Mouse (Mus musculus) stomach, embryonic 16.5 days (tissue): ENCODE results near the gene Erbin. TPM values are rescaled to one million over a fixed set of nuclear protein-coding genes. Genes with fewer than 3 reads are reported as not detected.

Experiments
- ATAC-seq: fragments of 200-750 bp; cut with Nextera tagmentation; 2 replicates; pipeline ENCODE4 v1.8.0; 2017; ENCODE audit warnings: moderate number of reproducible peaks, moderate TSS enrichment; ENCODE audit not compliant: insufficient read depth, low FRiP score
- H3K27ac ChIP-seq: fragments of 300-500 bp; sonication (generic); 2 replicates; pipeline ENCODE4 v1.5.1; 2014; ENCODE audit warnings: low read length
- H3K27me3 ChIP-seq: fragments of 300-500 bp; sonication (generic); 2 replicates; pipeline ENCODE4 v1.6.1; 2014; ENCODE audit warnings: low read length, control low read depth, mixed read lengths; ENCODE audit not compliant: control insufficient read depth, insufficient read depth
- H3K36me3 ChIP-seq: fragments of 300-500 bp; sonication (generic); 2 replicates; pipeline ENCODE4 v1.6.1; 2014; ENCODE audit warnings: low read length; ENCODE audit not compliant: control insufficient read depth, insufficient read depth
- H3K4me1 ChIP-seq: fragments of 300-500 bp; sonication (generic); 2 replicates; pipeline ENCODE4 v1.6.1; 2014; ENCODE audit warnings: low read length, control low read depth, mixed read lengths; ENCODE audit not compliant: control insufficient read depth, insufficient read depth
- H3K4me2 ChIP-seq: fragments of 300-500 bp; sonication (generic); 2 replicates; pipeline ENCODE4 v1.6.1; 2014; ENCODE audit warnings: low read depth, low read length, mixed read lengths
- H3K4me3 ChIP-seq: fragments of 300-500 bp; sonication (generic); replicated peaks from 2 replicates; pipeline ENCODE4 v1.5.1; 2014; ENCODE audit warnings: mild to moderate bottlenecking, low read length
- H3K9ac ChIP-seq: fragments of 300-500 bp; sonication (generic); 2 replicates; pipeline ENCODE4 v1.6.1; 2014; ENCODE audit warnings: low read length
- H3K9me3 ChIP-seq: fragments of 300-500 bp; sonication (generic); replicated peaks from 2 replicates; pipeline ENCODE4 v1.6.1; 2016; ENCODE audit warnings: low read length, control low read depth; ENCODE audit not compliant: control insufficient read depth
- WGBS: fragments of 180-500 bp; shearing (Covaris S2); extraction: QIAGEN DNeasy Blood & Tissue Kit; methylation state at CpG from one replicate; pipeline ENCODE4 v1.1.7; 2014; 5-methylcytosine and 5-hydroxymethylcytosine counted together
- polyA plus RNA-seq: library from polyadenylated mRNA; unstranded; fragments of >200 nt; fragmentation: Nextera tagmentation; extraction: Ambion mirVana; gene quantifications from 2 replicates; pipeline ENCODE4 v1.2.1, GENCODE M21; 2015

Gene Erbin
- polyA plus RNA-seq: 16.3 and 18.3 TPM in 2 replicates

- no peaks in the 10 kb centered on the region for H3K9me3 ChIP-seq
- no peaks in the 10 kb centered on the region for H3K27me3 ChIP-seq
- under 1% methylated on average over 84 of the region's 93 CpGs for WGBS
- peak; percentile 80 for ATAC-seq
- H3K4me1 ChIP-seq: peaks cover 27% of the 10 kb centered on the region
- peak within 1 kb of the TSS; percentile 100 for H3K27ac ChIP-seq
- H3K4me2 ChIP-seq: peak within 1 kb of the TSS; percentile 76
- no peaks in the 10 kb centered on the region for H3K36me3 ChIP-seq
- H3K4me3 ChIP-seq: peak within 1 kb of the TSS; percentile 85
- peak within 1 kb of the TSS; percentile 100 for H3K9ac ChIP-seq
These were observed at the start of gene Erbin for GRCm38 (mm10) chr13:103920261-103920932. Gene Erbin, minus strand, starts transcription at chr13:103920514.

GRCm38 (mm10) chr13:103969912-103970311 lies 49.6 kb upstream of the Erbin start:
- WGBS: 62% methylated on average over 6 of the region's 6 CpGs
- H3K9ac ChIP-seq: no peak overlapping the region
- no peak overlapping the region for H3K4me2 ChIP-seq
- H3K27me3 ChIP-seq: no peaks in the 10 kb centered on the region
- H3K36me3 ChIP-seq: no peaks in the 10 kb centered on the region
- H3K9me3 ChIP-seq: no peaks in the 10 kb centered on the region
- no peak overlapping the region for H3K4me3 ChIP-seq
- H3K27ac ChIP-seq: peak overlapping the region; percentile 22; the same call in 1 of the 2 replicates
- peaks cover 16% of the 10 kb centered on the region for H3K4me1 ChIP-seq
- no peak for ATAC-seq

GRCm38 (mm10) chr13:103967987-103968386 lies 47.7 kb upstream of the Erbin start:
- Histone ChIP-seq H3K27me3 (no peaks in the 10 kb centered on the region), H3K4me1 (peaks cover 7% of the 10 kb centered on the region), H3K9ac (no peak overlapping the region), H3K27ac (no peak overlapping the region), H3K4me2 (no peak overlapping the region), H3K9me3 (no peaks in the 10 kb centered on the region), H3K4me3 (no peak overlapping the region), H3K36me3 (no peaks in the 10 kb centered on the region)
- ATAC-seq: no peak
- 83% methylated on average over 9 of the region's 9 CpGs for WGBS

GRCm38 (mm10) chr13:103966696-103967215 lies 46.4 kb upstream of the Erbin start:
- Histone ChIP-seq H3K9me3 (no peaks in the 10 kb centered on the region), H3K36me3 (no peaks in the 10 kb centered on the region), H3K4me3 (no peak overlapping the region), H3K4me2 (no peak overlapping the region), H3K9ac (no peak overlapping the region), H3K27me3 (no peaks in the 10 kb centered on the region), H3K4me1 (peaks cover 7% of the 10 kb centered on the region), H3K27ac (no peak overlapping the region)
- ATAC-seq: no peak
- 82% methylated on average over 8 of the region's 8 CpGs for WGBS

GRCm38 (mm10) chr13:103965187-103965586 lies 44.9 kb upstream of the Erbin start:
- H3K27ac ChIP-seq: no peak overlapping the region
- H3K4me2 ChIP-seq: no peak overlapping the region
- H3K4me3 ChIP-seq: no peak overlapping the region
- no peaks in the 10 kb centered on the region for H3K9me3 ChIP-seq
- peaks cover 6% of the 10 kb centered on the region for H3K4me1 ChIP-seq
- ATAC-seq: no peak
- WGBS: 90% methylated on average over 2 of the region's 2 CpGs
- H3K9ac ChIP-seq: no peak overlapping the region
- H3K27me3 ChIP-seq: no peaks in the 10 kb centered on the region
- H3K36me3 ChIP-seq: no peaks in the 10 kb centered on the region

GRCm38 (mm10) chr13:103963094-103963493 lies 42.8 kb upstream of the Erbin start:
- Histone ChIP-seq H3K9me3 (no peaks in the 10 kb centered on the region), H3K4me3 (no peak overlapping the region), H3K36me3 (no peaks in the 10 kb centered on the region), H3K4me2 (no peak overlapping the region), H3K27me3 (no peaks in the 10 kb centered on the region), H3K4me1 (no peaks in the 10 kb centered on the region), H3K27ac (peak overlapping the region; percentile 25; the same call in 1 of the 2 replicates), H3K9ac (no peak overlapping the region)
- 42% methylated on average over 2 of the region's 2 CpGs for WGBS
- ATAC-seq: peak; percentile 20; the same call in 1 of the 2 replicates

GRCm38 (mm10) chr13:103959841-103960240 lies 39.5 kb upstream of the Erbin start:
- no peak for ATAC-seq

GRCm38 (mm10) chr13:103958607-103959123 lies 38.4 kb upstream of the Erbin start:
- WGBS: 77% methylated on average over 9 of the region's 9 CpGs
- Histone ChIP-seq H3K4me3 (no peak overlapping the region), H3K9me3 (no peaks in the 10 kb centered on the region), H3K36me3 (no peaks in the 10 kb centered on the region), H3K9ac (no peak overlapping the region), H3K4me2 (no peak overlapping the region), H3K4me1 (0 out of 2 replicates have a peak, but pooled peaks cover 7% of the 10 kb centered on the region), H3K27me3 (no peaks in the 10 kb centered on the region), H3K27ac (no peak overlapping the region)
- ATAC-seq: no peak

More at GRCm38 (mm10) chr13:103959841-103960240, 39.5 kb upstream of the Erbin start:
- Histone ChIP-seq H3K27ac (no peak overlapping the region), H3K27me3 (no peaks in the 10 kb centered on the region), H3K4me2 (no peak overlapping the region), H3K9ac (no peak overlapping the region), H3K9me3 (no peaks in the 10 kb centered on the region), H3K4me3 (no peak overlapping the region), H3K4me1 (0 out of 2 replicates have a peak, but pooled peaks cover 7% of the 10 kb centered on the region), H3K36me3 (no peaks in the 10 kb centered on the region)
- WGBS: 58% methylated on average over 5 of the region's 5 CpGs
